Mouse (Mus musculus) ES-Bruce4 (cell line): Measurements from ENCODE around the gene Wdr3.

Experiments
- CTCF ChIP-seq: IDR thresholded peaks from one replicate; pipeline ENCODE4 v1.8.1; 2011; ENCODE audit warnings: low read depth, low read length
- EP300 ChIP-seq: IDR thresholded peaks from 2 replicates; pipeline ENCODE4 v1.6.1; 2011; ENCODE audit warnings: low read depth, low read length; ENCODE audit not compliant: insufficient read depth

GRCm38 (mm10) chr3:100102386-100103092 lies 59.7 kb downstream of the Wdr3 start:
- TF ChIP-seq EP300: no peak
- no peak for TF ChIP-seq CTCF
